Mouse (Mus musculus) midbrain, embryonic 15.5 days (tissue): ENCODE measurements at regions not wholly inside any gene's neighbourhood (a gene's known extent, or its start where the extent isn't known, plus 50 kb on each side); places are given as distances from the start of the nearest gene placed in this dataset.

ENCODE experiments used
- ATAC-seq: fragments of 200-750 bp; cut with Nextera tagmentation; replicated peaks from 2 replicates; pipeline ENCODE4 v1.8.0; 2017; ENCODE audit warnings: moderate TSS enrichment
- H3K27ac ChIP-seq: fragments of 300-500 bp; sonication (generic); 2 replicates; pipeline ENCODE4 v1.5.1; 2015; ENCODE audit warnings: mild to moderate bottlenecking, inconsistent platforms
- H3K27me3 ChIP-seq: fragments of 300-500 bp; sonication (generic); replicated peaks from 2 replicates; pipeline ENCODE4 v1.6.1; 2015; ENCODE audit warnings: inconsistent platforms
- H3K36me3 ChIP-seq: fragments of 300-500 bp; sonication (generic); replicated peaks from 2 replicates; pipeline ENCODE4 v1.6.1; 2015; ENCODE audit warnings: inconsistent platforms
- H3K4me1 ChIP-seq: fragments of 300-500 bp; sonication (generic); 2 replicates; pipeline ENCODE4 v1.6.1; 2015; ENCODE audit warnings: inconsistent platforms
- H3K4me2 ChIP-seq: fragments of 300-500 bp; sonication (generic); 2 replicates; pipeline ENCODE4 v1.6.1; 2015; ENCODE audit warnings: inconsistent platforms, mild to moderate bottlenecking, moderate library complexity
- H3K4me3 ChIP-seq: fragments of 300-500 bp; sonication (generic); 2 replicates; pipeline ENCODE4 v1.5.1; 2015; ENCODE audit warnings: mild to moderate bottlenecking, inconsistent platforms
- H3K9ac ChIP-seq: fragments of 300-500 bp; sonication (generic); 2 replicates; pipeline ENCODE4 v1.6.1; 2015; ENCODE audit warnings: mild to moderate bottlenecking, inconsistent platforms
- H3K9me3 ChIP-seq: fragments of 300-500 bp; sonication (generic); 2 replicates; pipeline ENCODE4 v1.6.1; 2016; ENCODE audit warnings: inconsistent platforms
- WGBS: fragments of 180-500 bp; shearing (Covaris S2); methylation state at CpG from one replicate; pipeline ENCODE4 v1.1.7; 2015; ENCODE audit warnings: mixed read lengths; 5-methylcytosine and 5-hydroxymethylcytosine counted together

DNA sequence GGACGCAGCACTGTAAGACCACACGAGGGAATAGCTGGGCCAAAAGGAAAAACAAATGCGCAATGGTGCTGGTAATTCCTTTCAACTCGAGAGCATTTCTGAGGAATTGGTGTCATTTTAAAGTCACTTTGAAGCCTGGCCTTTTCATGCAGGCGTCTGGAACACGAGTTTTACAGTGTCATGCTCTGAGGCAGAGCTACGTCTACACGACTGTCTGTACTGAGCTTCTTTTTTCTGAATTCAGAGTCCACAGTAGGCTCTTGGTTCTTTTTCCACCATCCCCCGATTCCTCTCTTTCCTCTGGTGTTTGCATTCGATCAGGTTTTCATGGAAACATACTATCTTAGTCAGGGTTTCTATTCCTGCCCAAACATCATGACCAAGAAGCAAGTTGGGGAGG lies 83.2 kb downstream of the Uchl5 start:
- Histone ChIP-seq H3K27me3 (no peaks in the 10 kb centered on the region), H3K9me3 (no peaks in the 10 kb centered on the region), H3K27ac (no peak overlapping the region), H3K36me3 (no peaks in the 10 kb centered on the region), H3K4me2 (no peak overlapping the region), H3K9ac (no peak overlapping the region), H3K4me3 (no peak overlapping the region), H3K4me1 (no peaks in the 10 kb centered on the region)
- WGBS, result 68% methylated on average over 10 of the region's 10 CpGs
- 0 out of 2 replicates have a peak, but pooled peaks have one; percentile 56 for ATAC-seq

- no peak overlapping the region for H3K4me2 ChIP-seq
- no peak overlapping the region for H3K9ac ChIP-seq
- H3K27me3 ChIP-seq, result no peaks in the 10 kb centered on the region
- H3K27ac ChIP-seq, result no peak overlapping the region
- H3K9me3 ChIP-seq, result no peaks in the 10 kb centered on the region
- ATAC-seq, result no peak
- H3K36me3 ChIP-seq, result no peaks in the 10 kb centered on the region
- H3K4me1 ChIP-seq, result no peaks in the 10 kb centered on the region
- no peak overlapping the region for H3K4me3 ChIP-seq
Measured at GRCm38 (mm10) chr1:143858532-143858931, 81.5 kb downstream of the Uchl5 start.
